Comparison of ENCODE assay signal across 10 mouse cellular contexts in genomic region chr11:107379965-107380364, GRCm38 (mm10).
DNase-seq lines count a peak whose midpoint lies in the region; ATAC-seq and TF ChIP-seq lines count a peak whose summit lies in the region.
"Had no signal": no experiment of that assay in that cellular context is flagged by ENCODE, and none has a peak within 500 bp of the region (broad histone marks: within the 10 kb centered on the region; RNA-seq: fewer than 3 reads in every experiment).

No protein-coding gene starts in this region.

- no peak for ATAC-seq in lung, embryonic 14.5 days (ENCODE audit: insufficient read depth)
- ATAC-seq: Patski had no signal

- no peak overlapping the region for H3K4me3 ChIP-seq in cerebellum, adult 2 months (replicated peaks; ENCODE audit: insufficient read depth, low read depth, low read length)
- H3K4me3 ChIP-seq in lung, embryonic 14.5 days (ENCODE audit: low read depth, low read length) = no peak overlapping the region
- H3K4me3 ChIP-seq in thymus, adult 2 months (ENCODE audit: control insufficient read depth, insufficient read depth, low read length) = no peak overlapping the region
- H3K4me3 ChIP-seq: embryonic facial prominence, embryonic 12.5 days had no signal

- peak overlapping the region; percentile 19; the same call in 1 of the 2 replicates for H3K27ac ChIP-seq in cerebellum, adult 2 months (ENCODE audit: insufficient read depth, low read length)
- peak overlapping the region; percentile 46 for H3K27ac ChIP-seq in lung, embryonic 14.5 days (ENCODE audit: low read depth)
- H3K27ac ChIP-seq in thymus, adult 2 months (ENCODE audit: control insufficient read depth, insufficient read depth, low read length) = no peak overlapping the region
- H3K27ac ChIP-seq: embryonic facial prominence, embryonic 12.5 days had no signal

- peaks cover 9% of the 10 kb centered on the region; the same call in 1 of the 2 replicates for H3K4me1 ChIP-seq in cerebellum, adult 2 months (ENCODE audit: control insufficient read depth, insufficient read depth, low read length)
- 0 out of 2 replicates have a peak, but pooled peaks cover 2% of the 10 kb centered on the region for H3K4me1 ChIP-seq in lung, embryonic 14.5 days (ENCODE audit: insufficient read depth)
- H3K4me1 ChIP-seq in thymus, adult 2 months (replicated peaks; ENCODE audit: control insufficient read depth, insufficient read depth, low read length) = no peaks in the 10 kb centered on the region

- 40% methylated on average over 9 of the region's 9 CpGs for WGBS in cerebellum, adult 2 months
- WGBS in lung, embryonic 14.5 days = 44% methylated on average over 9 of the region's 9 CpGs
- WGBS in thymus, adult 2 months = 94% methylated on average over 9 of the region's 9 CpGs

- no peak for TF ChIP-seq CTCF in cerebellum, adult 2 months (IDR thresholded peaks at IDR 0.05; ENCODE audit: borderline replicate concordance, insufficient read depth, low read depth, low read length)
- TF ChIP-seq CTCF in lung, embryonic 14.5 days (IDR thresholded peaks at IDR 0.05; ENCODE audit: low read depth) = no peak
- TF ChIP-seq CTCF in thymus, adult 2 months (IDR thresholded peaks at IDR 0.05; ENCODE audit: borderline replicate concordance, control insufficient read depth, extremely low read depth, insufficient read depth, low read length, poor library complexity) = no peak

- no peaks in the 10 kb centered on the region for H3K27me3 ChIP-seq in cerebellum, adult 2 months (ENCODE audit: control insufficient read depth, insufficient read depth, low read length)
- no peaks in the 10 kb centered on the region for H3K27me3 ChIP-seq in lung, embryonic 14.5 days (ENCODE audit: insufficient read depth, low read length)
- no peaks in the 10 kb centered on the region for H3K27me3 ChIP-seq in thymus, adult 2 months (ENCODE audit: control insufficient read depth, insufficient read depth, low read length)
- H3K27me3 ChIP-seq: embryonic facial prominence, embryonic 12.5 days; Patski had no signal

- no peak overlapping the region for H3K4me2 ChIP-seq in lung, embryonic 14.5 days
- H3K4me2 ChIP-seq: embryonic facial prominence, embryonic 12.5 days had no signal

- H3K36me3 ChIP-seq in lung, embryonic 14.5 days (ENCODE audit: insufficient read depth) = no peaks in the 10 kb centered on the region
- H3K36me3 ChIP-seq in thymus, adult 2 months (ENCODE audit: control insufficient read depth, insufficient read depth, low read length) = no peaks in the 10 kb centered on the region
- H3K36me3 ChIP-seq: embryonic facial prominence, embryonic 12.5 days had no signal

- H3K9me3 ChIP-seq in lung, embryonic 14.5 days (ENCODE audit: low read depth, low read length) = no peaks in the 10 kb centered on the region
- H3K9me3 ChIP-seq: embryonic facial prominence, embryonic 12.5 days had no signal

- H3K9ac ChIP-seq in lung, embryonic 14.5 days = no peak overlapping the region
- H3K9ac ChIP-seq: embryonic facial prominence, embryonic 12.5 days had no signal

- DNase-seq in cerebellum, adult 2 months = no peak
- DNase-seq in cerebellum, adult 11 months = no peak
- DNase-seq in lung, embryonic 14.5 days = peak; percentile 59
- DNase-seq in lung, adult 18-20 months = no peak
- DNase-seq in kidney, postnatal 25 days = peak; percentile 67 to 89
- DNase-seq in thymus, adult 2 months = no peak
- DNase-seq in urinary bladder, postnatal 25 days (ENCODE audit: low spot score) = no peak
- DNase-seq in ovary, postnatal 36 days (ENCODE audit: low spot score) = no peak

- no peak for TF ChIP-seq POLR2A in cerebellum, adult 2 months (IDR thresholded peaks at IDR 0.05; ENCODE audit: borderline replicate concordance, insufficient read depth, low read length)
- no peak for TF ChIP-seq POLR2A in thymus, adult 2 months (IDR thresholded peaks at IDR 0.05; ENCODE audit: control insufficient read depth, extremely low read depth, insufficient read depth, low read length, poor library complexity)

Comparison
In these comparisons a context has a peak if more than half of its experiments do, and no peak if none do; other contexts are left out.
1. DNase-seq: peak in lung, embryonic 14.5 days (single experiment) and kidney, postnatal 25 days (2 of 2); none in cerebellum, adult 2 months (0 of 2), cerebellum, adult 11 months (single experiment), lung, adult 18-20 months (0 of 2), thymus, adult 2 months (single experiment), urinary bladder, postnatal 25 days (single experiment) and ovary, postnatal 36 days (single experiment).